Mouse (Mus musculus): Measurements from ENCODE around the gene Myom1. TPM values are rescaled to one million over a fixed set of nuclear protein-coding genes. Genes with fewer than 3 reads are reported as not detected.

The Myom1 gene
- polyA plus RNA-seq, 1 experiment from 2014 or later: 1.3 TPM

GRCm38 (mm10) chr17:71097209-71097597 lies 94.8 kb downstream of the Myom1 start:
- 87% methylated on average over 6 of the region's 6 CpGs for WGBS
- Histone ChIP-seq H3K36me3 (ENCODE audit: poor library complexity, severe bottlenecking) (no peaks in the 10 kb centered on the region), H3K4me1 (no peaks in the 10 kb centered on the region), H3K9me3 (replicated peaks) (no peaks in the 10 kb centered on the region), H3K4me2 (no peak overlapping the region), H3K9ac (no peak overlapping the region), H3K27ac (no peak overlapping the region), H3K27me3 (no peaks in the 10 kb centered on the region), H3K4me3 (no peak overlapping the region)
- no peak for ATAC-seq

GRCm38 (mm10) chr17:71098606-71099005 lies 96.2 kb downstream of the Myom1 start:
- WGBS: 91% methylated on average over 3 of the region's 3 CpGs

GRCm38 (mm10) chr17:71102571-71103551 lies 100.4 kb downstream of the Myom1 start:
- Histone ChIP-seq H3K4me2 (no peak overlapping the region), H3K9ac (no peak overlapping the region), H3K4me3 (no peak overlapping the region), H3K27ac (no peak overlapping the region), H3K36me3 (ENCODE audit: poor library complexity, severe bottlenecking) (no peaks in the 10 kb centered on the region), H3K27me3 (no peaks in the 10 kb centered on the region), H3K4me1 (no peaks in the 10 kb centered on the region; the same call in 1 of the 2 replicates), H3K9me3 (replicated peaks) (no peaks in the 10 kb centered on the region)
- ATAC-seq: no peak
- WGBS: 69% methylated on average over 17 of the region's 17 CpGs

More at GRCm38 (mm10) chr17:71098606-71099005, 96.2 kb downstream of the Myom1 start:
- Histone ChIP-seq H3K4me2 (no peak overlapping the region), H3K4me1 (no peaks in the 10 kb centered on the region; the same call in 1 of the 2 replicates), H3K36me3 (ENCODE audit: poor library complexity, severe bottlenecking) (no peaks in the 10 kb centered on the region), H3K27ac (no peak overlapping the region), H3K4me3 (no peak overlapping the region), H3K27me3 (no peaks in the 10 kb centered on the region), H3K9ac (no peak overlapping the region), H3K9me3 (replicated peaks) (no peaks in the 10 kb centered on the region)
- ATAC-seq: no peak

DNA sequence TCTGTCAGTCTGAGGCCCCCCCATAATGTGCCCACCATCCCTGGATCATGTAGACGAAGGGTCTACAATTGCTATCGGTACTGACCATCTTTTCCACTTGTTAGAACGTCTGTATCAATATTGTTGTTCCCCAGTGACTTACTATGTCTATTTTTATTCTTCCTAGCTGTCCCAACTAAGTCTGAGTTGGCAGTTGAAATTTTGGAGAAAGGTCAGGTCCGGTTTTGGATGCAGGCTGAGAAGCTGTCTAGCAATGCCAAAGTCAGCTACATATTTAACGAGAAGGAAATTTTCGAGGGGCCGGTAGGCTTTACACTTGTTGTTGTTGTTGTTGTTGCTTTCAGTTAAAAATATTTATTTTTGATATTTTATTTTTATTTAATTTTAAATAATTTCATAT lies 102.9 kb downstream of the Myom1 start:
- H3K9me3 ChIP-seq (replicated peaks): no peaks in the 10 kb centered on the region
- H3K4me1 ChIP-seq: no peaks in the 10 kb centered on the region; the same call in 1 of the 2 replicates
- H3K27ac ChIP-seq: no peak overlapping the region
- ATAC-seq: no peak
- H3K4me3 ChIP-seq: no peak overlapping the region
- H3K4me2 ChIP-seq: no peak overlapping the region
- no peak overlapping the region for H3K9ac ChIP-seq
- H3K27me3 ChIP-seq: no peaks in the 10 kb centered on the region
- no peaks in the 10 kb centered on the region for H3K36me3 ChIP-seq (ENCODE audit: poor library complexity, severe bottlenecking)
- 95% methylated on average over 7 of the region's 7 CpGs for WGBS

GRCm38 (mm10) chr17:71106250-71106649 lies 103.8 kb downstream of the Myom1 start:
- Histone ChIP-seq H3K4me1 (no peaks in the 10 kb centered on the region; the same call in 1 of the 2 replicates), H3K36me3 (ENCODE audit: poor library complexity, severe bottlenecking) (no peaks in the 10 kb centered on the region), H3K27me3 (no peaks in the 10 kb centered on the region), H3K4me2 (no peak overlapping the region), H3K9me3 (replicated peaks) (no peaks in the 10 kb centered on the region), H3K27ac (no peak overlapping the region), H3K4me3 (no peak overlapping the region), H3K9ac (no peak overlapping the region)
- no peak for ATAC-seq
- 89% methylated on average over 8 of the region's 8 CpGs for WGBS

- Histone ChIP-seq H3K4me2 (no peak overlapping the region), H3K9me3 (replicated peaks) (no peaks in the 10 kb centered on the region), H3K27ac (no peak overlapping the region), H3K4me3 (no peak overlapping the region), H3K36me3 (ENCODE audit: poor library complexity, severe bottlenecking) (no peaks in the 10 kb centered on the region), H3K4me1 (no peaks in the 10 kb centered on the region), H3K9ac (no peak overlapping the region), H3K27me3 (no peaks in the 10 kb centered on the region)
- no peak for ATAC-seq
- 86% methylated on average over 6 of the region's 6 CpGs for WGBS
Observed at GRCm38 (mm10) chr17:71110753-71111265, 108.4 kb downstream of the Myom1 start.

- Histone ChIP-seq H3K27me3 (no peaks in the 10 kb centered on the region), H3K4me1 (no peaks in the 10 kb centered on the region), H3K36me3 (ENCODE audit: poor library complexity, severe bottlenecking) (no peaks in the 10 kb centered on the region), H3K9me3 (replicated peaks) (no peaks in the 10 kb centered on the region), H3K4me3 (no peak overlapping the region), H3K27ac (no peak overlapping the region), H3K9ac (no peak overlapping the region), H3K4me2 (no peak overlapping the region)
- WGBS: 90% methylated on average over 3 of the region's 3 CpGs
- ATAC-seq: no peak
Observed at GRCm38 (mm10) chr17:71112689-71113088, 110.3 kb downstream of the Myom1 start.

DNA sequence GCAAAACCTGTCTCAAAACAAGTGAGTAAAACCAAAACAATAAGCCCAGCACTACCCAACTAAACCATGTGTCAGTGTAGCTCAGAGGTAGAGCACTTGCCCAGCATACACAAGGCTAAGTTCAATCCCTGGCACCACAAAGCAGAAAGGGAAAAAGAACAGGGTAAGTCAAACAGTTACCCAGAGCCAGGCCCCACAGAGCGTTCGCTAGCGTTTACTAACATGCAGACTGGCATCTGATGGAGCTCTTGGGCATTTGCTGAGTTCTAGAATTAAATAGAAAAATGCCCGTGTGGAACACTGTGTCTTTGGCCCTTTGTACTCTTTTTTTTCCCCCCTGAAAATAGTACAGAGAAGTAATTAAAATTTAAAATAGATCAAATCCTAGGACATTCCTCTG lies 111.8 kb downstream of the Myom1 start:
- WGBS: 79% methylated on average over 4 of the region's 4 CpGs

DNA sequence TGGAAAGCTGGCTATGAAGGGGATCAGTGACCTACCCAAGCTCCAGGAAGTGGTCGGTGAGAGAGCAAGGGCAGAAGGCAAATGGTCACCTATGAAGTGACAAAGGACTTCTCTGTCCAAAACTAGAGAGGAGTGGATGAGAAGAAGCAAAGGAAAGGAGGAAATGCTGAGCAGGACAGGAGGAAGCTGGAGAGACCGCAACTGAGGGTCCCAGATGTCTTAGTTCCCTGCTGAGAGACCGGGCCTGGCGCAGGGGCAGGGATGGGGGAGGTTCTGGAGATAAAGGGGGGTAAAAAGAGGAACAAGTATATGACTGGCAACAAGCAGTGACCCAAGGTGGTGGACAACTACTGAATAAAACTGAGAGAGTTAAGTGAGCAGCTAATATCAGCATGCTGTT lies 115.5 kb downstream of the Myom1 start:
- H3K27ac ChIP-seq: no peak overlapping the region
- no peaks in the 10 kb centered on the region for H3K9me3 ChIP-seq (replicated peaks)
- no peak overlapping the region for H3K4me2 ChIP-seq
- 94% methylated on average over 4 of the region's 4 CpGs for WGBS
- no peak for ATAC-seq
- no peaks in the 10 kb centered on the region for H3K4me1 ChIP-seq
- no peaks in the 10 kb centered on the region for H3K36me3 ChIP-seq (ENCODE audit: poor library complexity, severe bottlenecking)
- H3K9ac ChIP-seq: no peak overlapping the region
- H3K27me3 ChIP-seq: no peaks in the 10 kb centered on the region
- no peak overlapping the region for H3K4me3 ChIP-seq

More for the DNA sequence above, 111.8 kb downstream of the Myom1 start:
- ATAC-seq: no peak
- H3K36me3 ChIP-seq (ENCODE audit: poor library complexity, severe bottlenecking): no peaks in the 10 kb centered on the region
- H3K9me3 ChIP-seq (replicated peaks): no peaks in the 10 kb centered on the region
- H3K9ac ChIP-seq: no peak overlapping the region
- no peaks in the 10 kb centered on the region for H3K27me3 ChIP-seq
- H3K4me3 ChIP-seq: no peak overlapping the region
- H3K4me1 ChIP-seq: no peaks in the 10 kb centered on the region
- no peak overlapping the region for H3K27ac ChIP-seq
- H3K4me2 ChIP-seq: no peak overlapping the region

GRCm38 (mm10) chr17:71118607-71119006 lies 116.2 kb downstream of the Myom1 start:
- 41% methylated on average over 4 of the region's 4 CpGs for WGBS
- ATAC-seq: no peak

DNA sequence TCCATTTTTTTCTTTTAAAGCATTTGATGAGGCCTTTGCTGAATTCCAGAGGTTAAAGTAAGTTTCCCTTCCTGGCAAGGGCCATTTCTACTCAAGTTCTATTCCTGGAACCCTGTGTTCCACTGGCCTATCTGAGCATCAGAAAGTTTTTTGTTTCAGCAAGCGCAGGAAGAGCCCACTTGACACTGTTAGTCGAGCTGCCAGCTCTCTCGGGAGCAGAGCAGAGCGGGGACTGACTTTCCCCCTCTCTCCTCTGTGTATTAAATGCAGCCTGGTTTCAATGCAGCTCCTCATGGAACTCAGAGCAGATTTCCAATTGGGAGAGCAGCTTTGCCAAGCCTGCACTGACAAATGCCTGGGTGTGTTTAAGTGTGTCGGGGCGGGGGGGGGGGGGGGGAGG lies 118.2 kb downstream of the Myom1 start:
- Histone ChIP-seq H3K4me3 (no peak overlapping the region), H3K4me1 (no peaks in the 10 kb centered on the region), H3K36me3 (ENCODE audit: poor library complexity, severe bottlenecking) (no peaks in the 10 kb centered on the region), H3K9ac (no peak overlapping the region), H3K27me3 (no peaks in the 10 kb centered on the region), H3K9me3 (replicated peaks) (no peaks in the 10 kb centered on the region), H3K27ac (no peak overlapping the region), H3K4me2 (no peak overlapping the region)
- 58% methylated on average over 6 of the region's 6 CpGs for WGBS
- no peak for ATAC-seq

More at GRCm38 (mm10) chr17:71118607-71119006, 116.2 kb downstream of the Myom1 start:
- Histone ChIP-seq H3K4me1 (no peaks in the 10 kb centered on the region), H3K4me3 (no peak overlapping the region), H3K36me3 (ENCODE audit: poor library complexity, severe bottlenecking) (no peaks in the 10 kb centered on the region), H3K9me3 (replicated peaks) (no peaks in the 10 kb centered on the region), H3K9ac (no peak overlapping the region), H3K27me3 (no peaks in the 10 kb centered on the region), H3K27ac (no peak overlapping the region), H3K4me2 (no peak overlapping the region)

DNA sequence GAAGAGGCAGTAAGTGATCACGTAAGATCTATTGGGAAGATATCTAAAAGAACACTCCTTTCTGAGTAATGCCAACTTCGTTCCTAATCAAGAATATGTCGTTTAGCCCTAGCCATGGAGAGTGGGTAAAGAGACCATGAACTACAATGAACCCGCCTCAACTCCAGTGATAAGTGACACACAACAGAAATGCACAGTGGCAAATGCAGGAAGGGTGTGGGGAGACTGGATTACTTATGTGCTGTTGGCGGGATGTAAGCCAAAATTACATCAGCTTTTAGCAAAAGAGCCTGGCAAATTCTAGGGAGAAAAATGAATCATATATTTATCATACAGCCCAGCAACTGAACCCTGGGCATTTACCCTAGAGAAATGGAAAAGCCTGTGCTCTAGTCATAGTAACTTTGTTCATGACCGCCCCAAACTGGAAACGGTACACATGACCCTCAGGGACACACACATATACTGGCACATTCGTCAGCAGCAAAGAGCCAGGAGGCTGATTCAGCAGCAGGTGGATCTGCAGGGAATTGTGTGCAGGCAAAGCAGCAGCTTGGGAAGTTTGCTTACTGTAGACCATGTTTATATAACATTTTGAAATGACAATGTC lies 121.7 kb downstream of the Myom1 start:
- no peaks in the 10 kb centered on the region for H3K4me1 ChIP-seq
- H3K4me3 ChIP-seq: no peak overlapping the region
- H3K9me3 ChIP-seq (replicated peaks): no peaks in the 10 kb centered on the region
- no peak overlapping the region for H3K9ac ChIP-seq
- no peak overlapping the region for H3K4me2 ChIP-seq
- no peaks in the 10 kb centered on the region for H3K27me3 ChIP-seq
- 85% methylated on average over 8 of the region's 8 CpGs for WGBS
- H3K36me3 ChIP-seq (ENCODE audit: poor library complexity, severe bottlenecking): no peaks in the 10 kb centered on the region
- H3K27ac ChIP-seq: no peak overlapping the region
- ATAC-seq: no peak

All from forebrain, embryonic 13.5 days (tissue).